Mouse (Mus musculus): ENCODE data around the gene Adamts14. TPM values are rescaled to one million over a fixed set of nuclear protein-coding genes. Genes with fewer than 3 reads are reported as not detected.

Gene Adamts14
- polyA plus RNA-seq (2015; fragmentation: Illumina TruSeq; extraction: RNeasy Lipid Tissue Mini Kit (QIAGEN cat#74804); ENCODE audit: low read depth, low replicate concordance) = 0.16 TPM

DNA sequence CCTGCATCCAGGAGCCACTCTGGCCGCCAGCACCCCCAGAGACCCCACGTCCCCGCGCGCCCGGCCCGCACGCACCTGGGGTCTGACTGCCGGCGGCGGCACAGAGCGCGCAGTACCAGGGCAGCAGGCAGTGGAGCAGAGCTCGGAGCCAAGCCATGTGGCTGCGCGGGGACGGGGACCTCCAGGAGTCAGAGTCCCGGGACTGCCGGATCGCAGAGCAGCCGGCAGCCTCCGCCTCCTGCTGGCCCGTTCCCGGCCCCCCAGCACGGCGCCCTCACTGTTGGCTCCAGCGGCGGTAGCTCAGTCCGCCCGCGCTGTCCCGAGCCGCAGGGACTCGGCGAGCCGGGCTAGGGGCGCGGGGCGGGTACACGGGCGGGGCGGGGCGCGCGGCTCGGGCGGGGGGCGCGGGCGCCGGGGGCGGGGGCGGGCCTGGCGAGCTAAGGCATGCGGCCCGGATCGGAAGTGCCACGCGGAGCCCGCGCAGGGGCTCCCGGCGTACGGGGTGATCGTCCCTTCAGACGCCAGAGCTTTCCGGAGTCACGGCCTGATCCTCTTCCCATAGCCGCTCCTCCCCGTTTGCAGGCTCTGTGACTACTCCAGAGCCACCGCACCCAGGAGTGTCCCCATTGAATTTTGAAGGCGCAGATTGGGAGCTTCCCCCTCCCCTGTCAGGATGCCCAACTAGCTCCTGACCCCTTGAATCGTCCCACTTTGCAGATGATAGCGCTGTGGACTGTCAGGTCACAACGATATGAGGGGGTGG is at the start of gene Adamts14:
Gene Adamts14, minus strand, starts transcription at position 358 of the 763 bp plus-strand sequence.

DNA sequence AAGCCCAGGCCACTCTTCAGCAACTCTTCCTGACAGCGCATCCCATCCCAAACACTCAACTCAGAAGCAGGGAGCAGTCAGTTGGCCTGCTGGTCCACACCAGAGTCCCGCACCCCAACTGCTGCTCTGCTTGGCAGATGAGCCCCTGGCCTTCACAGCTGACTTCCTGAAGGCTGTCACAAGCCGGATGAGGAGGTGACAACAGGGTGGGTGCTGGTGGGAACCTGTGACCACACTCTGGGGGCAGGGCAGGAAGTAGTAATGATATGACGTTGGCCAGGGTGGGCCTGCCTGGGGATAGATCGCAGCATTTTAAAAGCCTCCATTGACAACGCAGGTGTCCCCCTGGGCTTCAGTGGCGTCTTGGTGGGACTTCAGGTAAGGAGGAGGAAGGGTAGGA is 24.2 kb upstream of the Adamts14 start, which contains the start of gene Prf1:
Gene Prf1, plus strand, starts transcription at position 357 of the 400 bp plus-strand sequence.

DNA sequence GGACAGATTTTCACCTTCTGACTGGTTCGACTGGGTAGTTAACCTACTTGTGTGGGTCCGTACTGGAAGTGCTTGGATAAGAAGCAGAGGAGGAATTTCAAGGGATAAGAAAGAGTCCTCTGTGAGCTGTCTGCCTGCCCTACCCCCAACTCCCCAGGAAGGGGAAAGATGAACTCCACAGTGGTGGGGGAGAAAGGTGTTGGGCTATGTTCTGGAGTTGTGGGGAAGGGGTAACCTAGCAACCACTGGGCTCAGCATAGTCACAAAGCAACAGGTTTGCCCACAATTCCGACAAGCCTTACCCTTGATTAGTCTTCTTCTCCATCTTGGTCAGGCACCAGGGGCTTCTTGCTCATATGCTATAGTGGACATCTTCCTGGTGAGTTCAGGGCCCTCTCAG is 101.6 kb downstream of the Adamts14 start, which contains the start of gene Tbata:
Gene Tbata, plus strand, starts transcription at position 301 of the 400 bp plus-strand sequence.

DNA sequence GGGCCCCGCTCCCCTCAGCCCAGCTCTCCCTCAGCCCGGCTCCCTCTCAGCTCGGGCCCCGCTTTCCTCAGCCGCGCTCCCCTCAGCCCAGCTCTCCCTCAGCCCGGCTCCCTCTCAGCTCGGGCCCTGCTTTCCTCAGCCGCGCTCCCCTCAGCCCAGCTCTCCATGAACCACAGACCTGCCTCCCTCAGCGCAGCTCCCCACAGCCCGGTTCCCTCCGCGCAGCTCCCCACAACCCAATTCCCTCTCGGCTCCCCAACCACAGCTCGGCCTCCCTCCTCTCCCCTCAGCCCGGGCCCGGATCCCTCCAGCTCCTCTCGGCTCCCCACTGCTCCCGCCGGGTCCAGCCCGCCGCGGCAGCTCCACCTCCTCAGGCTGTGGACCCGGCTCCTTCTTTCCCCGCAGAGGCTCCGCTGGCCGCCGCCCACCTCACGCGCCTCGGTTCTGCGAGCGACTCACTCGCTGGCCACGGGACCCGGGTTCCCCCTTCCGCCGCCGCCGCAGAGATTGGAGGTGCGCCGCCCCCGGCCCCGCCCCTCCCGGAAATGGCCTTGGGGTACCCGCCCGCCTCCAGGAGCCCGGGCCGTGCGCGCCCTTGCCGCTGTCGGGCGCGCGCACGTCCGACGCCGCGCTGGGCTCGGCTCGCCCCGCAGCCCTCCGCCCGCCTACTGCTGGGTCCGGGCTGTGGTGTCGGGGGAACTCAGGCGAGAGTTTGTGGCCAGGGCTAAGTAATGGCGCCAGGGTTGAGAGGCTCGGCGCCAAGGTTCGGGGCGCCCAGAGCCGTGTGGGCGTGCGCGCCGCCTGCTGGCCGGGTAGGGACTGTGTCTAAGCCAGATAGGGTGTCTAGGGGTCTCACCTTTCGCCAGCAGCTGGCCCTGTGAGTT is 125.8 kb downstream of the Adamts14 start, which contains the start of gene Sgpl1:
Gene Sgpl1, minus strand, starts transcription at position 547 of the 884 bp plus-strand sequence.

Other genes with a start within 250 kb of the Adamts14 start
- gene Pcbd1, start 184.1 kb downstream of the Adamts14 start, polyA plus RNA-seq (2015; fragmentation: Illumina TruSeq; extraction: RNeasy Lipid Tissue Mini Kit (QIAGEN cat#74804); ENCODE audit: low read depth, low replicate concordance) = 22.2 TPM
- gene Sgpl1, start 125.7 kb downstream of the Adamts14 start, polyA plus RNA-seq (2015; fragmentation: Illumina TruSeq; extraction: RNeasy Lipid Tissue Mini Kit (QIAGEN cat#74804); ENCODE audit: low read depth, low replicate concordance) = 23.6 TPM
- 4.4 TPM for gene Tbata, start 101.5 kb downstream of the Adamts14 start, polyA plus RNA-seq (2015; fragmentation: Illumina TruSeq; extraction: RNeasy Lipid Tissue Mini Kit (QIAGEN cat#74804); ENCODE audit: low read depth, low replicate concordance)
- not detected for gene Prf1, start 24.4 kb upstream of the Adamts14 start, polyA plus RNA-seq (2015; fragmentation: Illumina TruSeq; extraction: RNeasy Lipid Tissue Mini Kit (QIAGEN cat#74804); ENCODE audit: low read depth, low replicate concordance)
- gene Pald1, start 110.1 kb upstream of the Adamts14 start, polyA plus RNA-seq (2015; fragmentation: Illumina TruSeq; extraction: RNeasy Lipid Tissue Mini Kit (QIAGEN cat#74804); ENCODE audit: low read depth, low replicate concordance) = 8.3 TPM
- gene Nodal, start 144.5 kb upstream of the Adamts14 start, polyA plus RNA-seq (2015; fragmentation: Illumina TruSeq; extraction: RNeasy Lipid Tissue Mini Kit (QIAGEN cat#74804); ENCODE audit: low read depth, low replicate concordance) = 0.62 TPM
- 26.2 TPM for gene Eif4ebp2, start 179.2 kb upstream of the Adamts14 start, polyA plus RNA-seq (2015; fragmentation: Illumina TruSeq; extraction: RNeasy Lipid Tissue Mini Kit (QIAGEN cat#74804); ENCODE audit: low read depth, low replicate concordance)
- 21.8 TPM for gene Lrrc20, start 202.4 kb upstream of the Adamts14 start, polyA plus RNA-seq (2015; fragmentation: Illumina TruSeq; extraction: RNeasy Lipid Tissue Mini Kit (QIAGEN cat#74804); ENCODE audit: low read depth, low replicate concordance)